Mouse (Mus musculus) heart, adult 2 months (tissue): ENCODE data around the gene Clip3.

Source experiments
- CTCF ChIP-seq: fragments of 200-600 bp; IDR thresholded peaks from 2 replicates; pipeline ENCODE4 v1.8.1; 2022; ENCODE audit warnings: antibody characterized with exemption, mild to moderate bottlenecking, moderate library complexity
- POLR2A ChIP-seq: fragments of 200-500 bp; IDR thresholded peaks from 2 replicates; pipeline ENCODE4 v1.6.1; 2011; ENCODE audit warnings: mild to moderate bottlenecking, low read depth, low read length, control low read depth; ENCODE audit not compliant: insufficient read depth

DNA sequence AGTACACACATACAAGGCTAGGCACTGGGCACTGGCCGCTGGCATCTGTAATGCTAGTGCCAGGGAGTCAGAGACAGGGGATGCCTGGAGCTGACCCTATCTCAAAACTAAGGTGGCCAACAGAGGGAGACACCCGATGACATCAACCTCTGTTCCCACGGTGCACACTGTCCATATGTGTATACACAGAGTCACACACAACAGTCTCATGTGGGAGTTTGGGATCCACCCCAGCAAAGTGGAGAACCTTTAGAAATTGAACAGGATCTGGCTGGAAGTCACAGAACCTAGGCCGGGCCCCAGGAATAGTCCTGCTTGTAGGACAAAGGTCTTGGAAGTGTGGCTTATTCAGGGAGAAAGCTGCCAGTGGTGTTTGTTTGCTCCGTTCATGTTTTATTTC lies 2.8 kb downstream of the Clip3 start:
- TF ChIP-seq POLR2A: no peak
- TF ChIP-seq CTCF: no peak
